Mouse (Mus musculus): ENCODE measurements around the gene Pdzd8. TPM values are rescaled to one million over a fixed set of nuclear protein-coding genes. Genes with fewer than 3 reads are reported as not detected.

Pdzd8 gene
- 10 to 100 TPM; 49.7 to 52.6 TPM for total RNA-seq (2021)
- long read RNA-seq, full-length matches to known transcripts: 45 of 47 reads
- long read RNA-seq, partial matches to known transcripts: 0 of 47 reads
- long read RNA-seq, other reads (novel, unspliced or antisense): 2 of 47 reads

DNA sequence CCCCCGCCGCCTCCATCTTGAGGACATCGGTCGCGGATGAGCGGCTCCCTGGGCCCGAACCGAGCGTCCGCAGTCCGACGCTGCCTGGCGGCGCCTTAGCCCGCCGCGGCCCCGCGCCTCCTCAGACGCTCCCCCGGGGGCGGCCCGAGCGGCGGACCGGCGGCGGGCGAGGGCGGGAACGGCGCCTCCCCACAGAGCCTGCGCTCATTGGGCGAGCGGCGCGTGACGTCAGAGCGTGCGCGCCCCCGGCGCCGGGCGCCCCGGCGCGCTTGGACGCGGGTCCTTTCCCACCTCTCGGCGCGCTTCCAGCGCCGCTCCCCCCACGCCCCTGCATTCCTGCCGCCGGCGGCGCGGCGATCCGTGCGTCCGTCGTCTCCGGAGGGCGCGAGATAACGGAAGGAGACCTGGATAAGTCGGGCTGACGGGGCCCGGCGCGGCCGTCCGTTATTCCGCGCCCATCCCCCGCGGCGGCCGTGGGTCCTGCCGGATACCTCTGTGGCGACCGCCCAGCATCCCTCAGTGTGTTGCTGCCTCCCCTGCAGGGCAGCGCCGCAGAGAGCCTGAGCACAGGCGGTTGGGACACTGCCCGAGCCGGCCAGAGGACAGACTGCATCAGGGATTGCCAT lies at the start of gene Pdzd8:
Pdzd8 (minus strand) TSS at position 123 of the 626 bp plus-strand sequence.
- DNase-seq (ENCODE audit: low spot score in 2 of 2): peak; percentile 85 to 91

DNA sequence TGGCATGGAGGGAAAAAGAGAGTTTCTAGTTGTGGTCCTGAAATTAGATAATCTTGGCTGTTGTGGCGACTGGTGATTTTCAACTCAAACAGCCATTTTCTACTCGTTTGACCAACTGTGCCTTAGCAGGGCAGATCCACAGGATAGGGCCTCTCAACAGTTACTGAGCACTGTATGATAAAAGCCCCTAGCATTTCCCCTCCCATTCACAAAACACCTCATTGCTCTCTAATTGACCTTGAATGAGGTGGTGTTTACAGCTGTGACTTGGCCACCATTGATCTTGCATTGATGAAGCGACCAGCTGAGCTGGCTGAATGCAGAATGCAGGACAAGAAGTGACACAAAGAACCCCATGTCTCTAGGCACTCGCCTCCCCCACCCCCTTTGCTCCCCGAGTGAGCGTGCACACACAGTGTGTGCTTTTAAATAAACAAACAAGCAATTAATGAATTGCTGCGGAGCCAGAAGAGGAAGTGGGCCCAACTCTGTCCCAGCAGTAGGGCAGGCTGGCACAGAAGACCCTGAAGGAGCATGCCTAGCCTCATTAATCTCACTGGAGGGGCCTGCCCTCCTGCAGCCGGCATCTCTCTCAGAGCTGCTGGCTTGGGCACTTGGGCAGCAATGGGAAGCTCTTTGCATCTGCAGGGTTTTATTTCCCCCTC lies 48.3 kb upstream of the Pdzd8 start:
- peak; percentile 43 to 66 for DNase-seq (ENCODE audit: low spot score in 2 of 2)

GRCm38 (mm10) chr19:59388847-59389606 lies 43.4 kb upstream of the Pdzd8 start:
- peak; percentile 62 to 86 for DNase-seq (ENCODE audit: low spot score in 2 of 2)

DNA sequence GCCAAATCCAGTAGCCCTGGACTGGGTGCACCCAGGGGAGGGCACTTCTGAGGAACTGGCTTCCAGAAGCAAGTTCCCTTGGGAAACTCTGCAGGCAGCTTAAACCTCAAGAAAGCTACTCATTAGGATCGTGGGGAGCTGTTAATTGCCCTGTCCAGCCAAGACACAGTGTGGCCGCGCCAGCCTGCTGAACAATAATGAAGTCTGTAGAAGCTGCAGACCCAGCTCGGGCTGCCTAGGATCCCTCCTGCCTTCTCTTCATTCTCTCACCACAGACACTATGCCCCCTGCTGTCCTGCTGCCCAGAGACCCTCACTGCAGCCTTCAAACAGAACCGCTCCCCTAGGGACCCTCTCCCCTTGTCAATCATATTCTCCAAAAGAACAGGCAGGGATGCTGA lies 42.8 kb upstream of the Pdzd8 start:
- peak; percentile 7 to 41 for DNase-seq (ENCODE audit: low spot score in 2 of 2)

DNA sequence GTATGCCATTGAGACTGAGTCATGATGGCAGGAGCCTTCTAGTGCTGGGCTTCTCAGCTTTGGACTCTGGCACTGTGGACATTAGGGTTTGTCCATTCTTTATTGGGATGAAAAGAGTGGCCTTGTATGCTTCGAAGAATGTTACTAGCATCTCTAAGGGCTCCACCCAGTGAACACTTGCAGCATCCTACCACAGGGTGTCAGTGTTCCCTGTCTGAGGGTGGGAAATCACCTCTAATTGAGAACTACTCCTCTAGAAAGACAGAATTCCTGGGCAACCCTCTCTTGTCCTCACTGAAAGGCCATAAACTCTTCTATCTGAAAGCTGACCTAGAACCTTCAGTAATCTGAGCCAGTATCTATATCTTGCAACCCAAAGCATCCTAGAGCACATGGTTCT lies 41.6 kb upstream of the Pdzd8 start:
- peak; percentile 21 to 72 for DNase-seq (ENCODE audit: low spot score in 2 of 2)

DNA sequence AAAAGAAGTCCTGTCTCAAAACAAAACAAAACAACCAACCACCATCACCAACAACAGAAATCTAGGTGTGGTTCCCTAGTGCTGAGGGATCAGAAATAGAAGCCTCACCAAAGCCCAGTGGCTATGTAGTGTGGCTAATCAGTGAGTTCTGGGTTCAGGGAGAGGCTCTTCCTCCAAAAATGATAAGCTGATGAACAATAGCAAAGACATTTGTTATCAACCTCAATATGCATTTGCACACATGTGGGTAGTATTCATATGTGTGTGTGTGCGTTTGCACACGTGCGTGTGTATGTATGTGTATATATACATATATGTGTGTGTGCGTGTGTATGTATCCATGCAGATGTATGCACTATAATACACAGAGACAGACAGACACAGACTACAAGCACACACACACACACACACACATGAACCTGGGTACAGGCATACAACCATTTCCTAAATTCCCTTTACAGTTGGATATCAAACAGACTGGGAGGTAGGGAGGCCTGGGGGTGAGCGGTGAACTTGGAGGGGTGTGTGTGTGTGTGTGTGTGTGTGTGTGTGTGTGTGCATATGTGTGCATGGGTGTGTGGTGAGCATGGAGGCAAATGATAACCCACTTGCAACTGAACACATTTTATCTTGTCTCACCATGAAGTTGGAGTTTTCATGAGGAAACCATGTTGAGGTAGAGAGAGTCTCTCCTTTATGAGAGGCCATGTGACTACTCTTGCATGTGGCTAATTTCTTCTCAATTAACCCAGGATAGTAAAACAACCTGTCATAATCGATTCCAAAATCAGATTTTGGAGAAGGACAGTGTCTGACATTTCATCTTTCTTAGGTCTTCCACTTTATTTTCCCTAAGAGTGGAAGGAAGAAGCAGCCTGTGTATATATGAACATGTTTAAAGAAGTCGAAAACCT lies 39.3 kb upstream of the Pdzd8 start:
- DNase-seq (ENCODE audit: low spot score in 2 of 2): no peak

- DNase-seq (ENCODE audit: low spot score in 2 of 2): no peak
Measured at GRCm38 (mm10) chr19:59382416-59382917, 36.9 kb upstream of the Pdzd8 start.

DNA sequence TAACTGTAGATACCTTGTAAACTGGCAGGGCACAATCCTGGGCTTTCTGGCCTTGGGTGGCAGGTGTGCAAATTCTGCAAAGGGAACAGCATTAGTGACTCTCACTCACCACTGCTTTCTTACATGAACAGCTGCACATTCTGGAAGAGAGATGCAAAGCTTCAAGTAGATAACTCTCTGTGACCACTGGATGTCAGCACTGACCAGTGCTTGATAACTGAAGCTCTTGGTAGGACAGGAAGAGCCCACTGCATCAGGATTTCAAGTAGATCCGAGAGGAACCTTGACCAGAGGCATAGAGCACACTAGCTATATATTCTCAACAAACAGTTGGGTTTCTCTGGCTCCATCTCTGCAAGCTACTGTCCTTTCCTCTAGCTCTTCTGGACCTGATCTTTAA lies 34.4 kb upstream of the Pdzd8 start:
- no peak for DNase-seq (ENCODE audit: low spot score in 2 of 2)

DNA sequence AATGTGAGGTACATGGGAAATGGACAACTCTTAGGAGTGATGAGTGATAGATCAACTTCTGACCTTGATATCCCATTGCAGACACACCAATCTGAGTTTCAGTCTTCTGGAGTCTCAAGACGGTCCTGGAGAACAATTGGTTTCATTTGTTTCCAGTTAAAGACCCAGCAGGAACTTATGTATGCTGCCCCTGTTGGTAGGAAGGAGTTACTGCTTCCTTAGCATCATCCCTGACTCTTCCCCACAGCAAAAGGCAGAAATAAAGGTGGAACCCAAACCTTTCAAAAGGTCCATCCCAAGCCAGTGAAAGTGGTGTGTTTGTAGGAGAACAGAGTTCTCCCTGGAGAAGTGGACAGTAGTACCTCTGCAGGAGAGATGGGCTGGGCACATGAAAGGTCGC lies 30.9 kb upstream of the Pdzd8 start:
- DNase-seq (ENCODE audit: low spot score in 2 of 2): no peak

GRCm38 (mm10) chr19:59374940-59375339 lies 29.4 kb upstream of the Pdzd8 start:
- no peak for DNase-seq (ENCODE audit: low spot score in 2 of 2)

- no peak for DNase-seq (ENCODE audit: low spot score in 2 of 2)
Measured at GRCm38 (mm10) chr19:59372928-59373327, 27.3 kb upstream of the Pdzd8 start.

DNA sequence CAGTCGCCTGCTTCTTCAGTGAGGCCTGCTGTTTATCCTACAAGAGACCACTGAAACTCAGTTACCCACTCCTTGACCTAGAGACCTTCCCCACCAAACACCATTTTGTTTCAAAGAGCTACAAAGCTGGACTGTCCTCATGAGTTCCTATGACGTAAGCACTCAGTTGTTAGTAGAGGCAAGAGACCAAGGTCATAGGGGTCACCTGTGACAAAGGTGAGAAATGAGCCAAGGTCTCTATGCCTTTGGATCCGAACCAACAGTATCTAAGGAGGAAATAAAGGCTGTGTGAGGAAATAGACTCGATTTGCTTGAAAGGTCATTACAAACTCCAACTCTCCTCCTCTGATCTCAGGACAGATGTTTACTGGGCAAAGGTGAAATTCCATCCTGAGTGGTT lies 25.4 kb upstream of the Pdzd8 start:
- DNase-seq (ENCODE audit: low spot score in 2 of 2): no peak

DNA sequence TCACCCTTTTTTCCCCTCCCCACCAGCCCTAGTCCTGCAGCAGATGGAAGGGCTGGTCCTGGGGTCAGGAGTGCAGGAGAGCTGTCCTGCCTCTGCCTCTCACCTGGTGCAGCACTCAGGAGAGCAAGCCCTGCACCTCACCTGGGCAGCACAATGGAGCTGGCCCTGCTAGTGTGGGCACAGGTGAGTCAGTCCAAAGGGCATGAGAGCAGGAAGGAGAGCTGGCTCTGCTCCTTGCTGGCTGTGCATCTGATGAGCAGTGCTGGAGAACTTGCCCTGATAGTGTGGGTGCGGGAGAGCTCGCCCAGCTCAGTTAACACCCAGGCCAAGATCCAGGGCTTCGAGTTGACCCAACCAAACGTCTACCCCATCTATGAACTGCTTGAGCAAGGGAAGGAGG lies 22.3 kb upstream of the Pdzd8 start:
- DNase-seq (ENCODE audit: low spot score in 2 of 2): no peak

GRCm38 (mm10) chr19:59366724-59367123 lies 21.1 kb upstream of the Pdzd8 start:
- DNase-seq (ENCODE audit: low spot score in 2 of 2): no peak

GRCm38 (mm10) chr19:59363666-59364065 lies 18.1 kb upstream of the Pdzd8 start:
- DNase-seq (ENCODE audit: low spot score in 2 of 2): no peak

DNA sequence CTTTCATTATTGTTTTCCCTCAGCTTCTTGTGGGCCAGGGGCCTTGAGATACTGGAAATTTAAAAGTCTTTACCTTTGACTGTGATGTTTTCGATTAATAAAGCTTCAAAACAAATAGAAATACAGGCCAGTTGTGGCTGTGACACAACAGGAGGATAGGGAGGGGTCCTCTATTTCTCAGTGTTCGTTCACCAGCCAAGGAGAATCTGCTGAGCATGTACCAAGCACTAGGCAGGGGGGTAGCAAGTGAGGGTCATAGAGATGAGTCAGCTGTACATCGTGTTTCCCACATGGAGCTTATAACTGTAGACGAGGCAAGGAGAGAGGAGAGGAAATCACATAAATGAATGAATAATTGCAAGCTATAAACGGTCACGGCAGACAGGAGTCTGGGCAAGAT lies 17.1 kb upstream of the Pdzd8 start:
- no peak for DNase-seq (ENCODE audit: low spot score in 2 of 2)

DNA sequence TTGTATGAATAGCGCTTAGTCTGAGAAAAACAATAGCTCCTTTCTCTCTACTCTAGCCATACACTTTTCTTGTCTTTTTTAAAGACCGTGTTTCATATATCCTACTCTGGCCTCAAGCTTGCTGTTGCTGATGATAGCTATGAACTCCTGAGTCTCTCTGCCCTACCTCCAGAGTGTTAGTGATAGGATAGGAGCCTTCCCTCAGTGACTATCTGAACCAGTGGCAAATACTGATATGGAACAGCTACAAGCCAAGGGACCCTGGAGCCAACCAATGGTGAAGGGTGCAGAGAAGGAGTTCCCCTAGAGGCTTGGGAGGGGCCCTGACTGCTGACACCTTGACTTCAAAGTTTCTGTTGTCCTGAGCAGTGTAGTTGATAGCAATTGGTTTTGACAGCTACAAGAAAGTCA lies 14.9 kb upstream of the Pdzd8 start:
- no peak for DNase-seq (ENCODE audit: low spot score in 2 of 2)

- no peak for DNase-seq (ENCODE audit: low spot score in 2 of 2)
Measured at GRCm38 (mm10) chr19:59359202-59359601, 13.6 kb upstream of the Pdzd8 start.

GRCm38 (mm10) chr19:59357878-59358277 lies 12.3 kb upstream of the Pdzd8 start:
- DNase-seq (ENCODE audit: low spot score in 2 of 2): no peak

- DNase-seq (ENCODE audit: low spot score in 2 of 2): no peak
Measured at GRCm38 (mm10) chr19:59356843-59357595, 11.4 kb upstream of the Pdzd8 start.
